Mouse (Mus musculus) layer of hippocampus, postnatal 36 days (tissue): ENCODE results near the gene Aox4. TPM values are rescaled to one million over a fixed set of nuclear protein-coding genes. Genes with fewer than 3 reads are reported as not detected.

Experiments used
- DNase-seq, 2 experiments: peaks; one replicate each; pipeline ENCODE4 v3.0.0; 2022
- total RNA-seq, 2 experiments: library from RNA; stranded (reverse); gene quantifications; 2 replicates each; pipeline ENCODE4 v1.2.3; 2021

Aox4 gene
- total RNA-seq, 2 experiments from 2014 or later, result 1.8 to 2.2 TPM

- DNase-seq, result no peak
Measured at GRCm38 (mm10) chr1:58303009-58303408, 92.8 kb downstream of the Aox4 start.

- no peak for DNase-seq
Measured at GRCm38 (mm10) chr1:58303726-58304125, 93.5 kb downstream of the Aox4 start.

GRCm38 (mm10) chr1:58304296-58304695, 94.1 kb downstream of the Aox4 start:
- no peak for DNase-seq

- DNase-seq, result no peak
Measured at GRCm38 (mm10) chr1:58307181-58307580, 97.0 kb downstream of the Aox4 start.

- DNase-seq, result no peak
Measured at GRCm38 (mm10) chr1:58308594-58308993, 98.4 kb downstream of the Aox4 start.

GRCm38 (mm10) chr1:58309853-58310252, 99.7 kb downstream of the Aox4 start:
- DNase-seq, result no peak

GRCm38 (mm10) chr1:58311221-58311864, 101.1 kb downstream of the Aox4 start:
- no peak for DNase-seq

GRCm38 (mm10) chr1:58313173-58313572, 103.0 kb downstream of the Aox4 start:
- no peak for DNase-seq

GRCm38 (mm10) chr1:58315532-58315931, 105.3 kb downstream of the Aox4 start:
- DNase-seq, result no peak

Other genes starting within 250 kb of the Aox4 start
- gene Sgo2a, start 214.4 kb upstream of the Aox4 start, total RNA-seq, result under 1 TPM; 0.50 to 0.58 TPM
- gene Kctd18, start 191.4 kb upstream of the Aox4 start, total RNA-seq, result 10 to 100 TPM; 16.4 to 22.2 TPM
- 1 to 10 TPM; 3.0 to 4.2 TPM for gene Aox1, start 180.5 kb upstream of the Aox4 start, total RNA-seq
- gene Aox3, start 97.3 kb upstream of the Aox4 start, total RNA-seq, result 1 to 10 TPM; 1.7 to 2.8 TPM
- gene Aox2, start 67.9 kb downstream of the Aox4 start, total RNA-seq, result not detected
- gene Bzw1, start 182.5 kb downstream of the Aox4 start, total RNA-seq, result 100 to 1,000 TPM; 120 to 128 TPM
- gene Clk1, start 213.7 kb downstream of the Aox4 start, total RNA-seq, result 100 to 1,000 TPM; 167 to 174 TPM
- 10 to 100 TPM; 19.7 to 20.5 TPM for gene Nif3l1, start 234.8 kb downstream of the Aox4 start, total RNA-seq
- 10 to 100 TPM; 26.7 to 29.7 TPM for gene Ppil3, start 235.1 kb downstream of the Aox4 start, total RNA-seq